Mouse (Mus musculus) stomach, embryonic 14.5 days (tissue): ENCODE results near the gene Ramac. TPM values are rescaled to one million over a fixed set of nuclear protein-coding genes. Genes with fewer than 3 reads are reported as not detected.

Source experiments
- ATAC-seq: fragments of 200-750 bp; cut with Nextera tagmentation; 2 replicates; pipeline ENCODE4 v1.8.0; 2017; ENCODE audit warnings: low read depth, moderate TSS enrichment; ENCODE audit not compliant: insufficient number of reproducible peaks, insufficient read depth, low FRiP score
- H3K27ac ChIP-seq: fragments of 300-500 bp; sonication (generic); 2 replicates; pipeline ENCODE4 v1.5.1; 2014; ENCODE audit warnings: mild to moderate bottlenecking, low read length, moderate library complexity, mixed read lengths
- H3K27me3 ChIP-seq: fragments of 300-500 bp; sonication (generic); 2 replicates; pipeline ENCODE4 v1.6.1; 2014; ENCODE audit warnings: low read length, control low read depth, mixed read lengths; ENCODE audit not compliant: control insufficient read depth, insufficient read depth
- H3K36me3 ChIP-seq: fragments of 300-500 bp; sonication (generic); 2 replicates; pipeline ENCODE4 v1.6.1; 2014; ENCODE audit warnings: mild to moderate bottlenecking, control low read depth, low read length, moderate library complexity, mixed read lengths; ENCODE audit not compliant: control insufficient read depth, insufficient read depth
- H3K4me1 ChIP-seq: fragments of 300-500 bp; sonication (generic); 2 replicates; pipeline ENCODE4 v1.6.1; 2014; ENCODE audit warnings: low read length, control low read depth, mixed read lengths; ENCODE audit not compliant: control insufficient read depth, insufficient read depth
- H3K4me2 ChIP-seq: fragments of 300-500 bp; sonication (generic); replicated peaks from 2 replicates; pipeline ENCODE4 v1.6.1; 2014; ENCODE audit warnings: low read depth, low read length, control low read depth
- H3K4me3 ChIP-seq: fragments of 300-500 bp; sonication (generic); 2 replicates; pipeline ENCODE4 v1.5.1; 2014; ENCODE audit warnings: low read depth, low read length, control low read depth
- H3K9ac ChIP-seq: fragments of 300-500 bp; sonication (generic); replicated peaks from 2 replicates; pipeline ENCODE4 v1.6.1; 2014; ENCODE audit warnings: low read depth, mild to moderate bottlenecking, control low read depth, low read length, moderate library complexity, mixed read lengths
- H3K9me3 ChIP-seq: fragments of 300-500 bp; sonication (generic); 2 replicates; pipeline ENCODE4 v1.6.1; 2016; ENCODE audit warnings: low read depth, low read length, control low read depth; ENCODE audit not compliant: control insufficient read depth
- WGBS: fragments of 180-500 bp; shearing (Covaris S2); extraction: QIAGEN DNeasy Blood & Tissue Kit; methylation state at CpG from one replicate; pipeline ENCODE4 v1.1.7; 2014; 5-methylcytosine and 5-hydroxymethylcytosine counted together
- polyA plus RNA-seq: library from polyadenylated mRNA; unstranded; fragments of >200 nt; fragmentation: Nextera tagmentation; extraction: Ambion mirVana; gene quantifications from 2 replicates; pipeline ENCODE4 v1.2.1, GENCODE M21; 2014

Gene Ramac
- polyA plus RNA-seq, 1 experiment from 2014 or later, result 131 TPM

- no peak overlapping the region for H3K4me2 ChIP-seq
- H3K9me3 ChIP-seq, result no peaks in the 10 kb centered on the region
- no peak overlapping the region for H3K27ac ChIP-seq
- H3K36me3 ChIP-seq, result no peaks in the 10 kb centered on the region
- no peaks in the 10 kb centered on the region for H3K4me1 ChIP-seq
- WGBS, result 82% methylated on average over 9 of the region's 9 CpGs
- ATAC-seq, result no peak
- no peak overlapping the region for H3K4me3 ChIP-seq
- H3K9ac ChIP-seq, result no peak overlapping the region
- no peaks in the 10 kb centered on the region for H3K27me3 ChIP-seq
Measured at GRCm38 (mm10) chr7:81729787-81730186, 32.9 kb upstream of the Ramac start.

GRCm38 (mm10) chr7:81731181-81731651, 31.5 kb upstream of the Ramac start:
- H3K36me3 ChIP-seq, result no peaks in the 10 kb centered on the region
- no peaks in the 10 kb centered on the region for H3K27me3 ChIP-seq
- WGBS, result 84% methylated on average over 6 of the region's 6 CpGs
- no peaks in the 10 kb centered on the region for H3K9me3 ChIP-seq
- H3K9ac ChIP-seq, result no peak overlapping the region
- no peak overlapping the region for H3K4me2 ChIP-seq
- no peak overlapping the region for H3K27ac ChIP-seq
- H3K4me1 ChIP-seq, result no peaks in the 10 kb centered on the region
- H3K4me3 ChIP-seq, result no peak overlapping the region
- ATAC-seq, result no peak

- no peak for ATAC-seq
- WGBS, result 82% methylated on average over 12 of the region's 12 CpGs
- H3K4me2 ChIP-seq, result no peak overlapping the region
- H3K4me3 ChIP-seq, result no peak overlapping the region
- no peaks in the 10 kb centered on the region for H3K4me1 ChIP-seq
- no peak overlapping the region for H3K27ac ChIP-seq
- no peaks in the 10 kb centered on the region for H3K9me3 ChIP-seq
- no peaks in the 10 kb centered on the region for H3K36me3 ChIP-seq
- no peak overlapping the region for H3K9ac ChIP-seq
- H3K27me3 ChIP-seq, result no peaks in the 10 kb centered on the region
Measured at GRCm38 (mm10) chr7:81732183-81733089, 30.3 kb upstream of the Ramac start.

GRCm38 (mm10) chr7:81735300-81736048, 27.3 kb upstream of the Ramac start:
- Histone ChIP-seq H3K4me1 (no peaks in the 10 kb centered on the region), H3K27ac (no peak overlapping the region), H3K4me2 (no peak overlapping the region), H3K9ac (no peak overlapping the region), H3K27me3 (no peaks in the 10 kb centered on the region), H3K36me3 (no peaks in the 10 kb centered on the region), H3K9me3 (no peaks in the 10 kb centered on the region), H3K4me3 (no peak overlapping the region)
- 56% methylated on average over 9 of the region's 9 CpGs for WGBS
- no peak for ATAC-seq

GRCm38 (mm10) chr7:81738720-81739385, 23.9 kb upstream of the Ramac start:
- Histone ChIP-seq H3K4me1 (no peaks in the 10 kb centered on the region), H3K4me3 (no peak overlapping the region), H3K27ac (no peak overlapping the region), H3K27me3 (no peaks in the 10 kb centered on the region), H3K9me3 (no peaks in the 10 kb centered on the region), H3K9ac (no peak overlapping the region), H3K4me2 (no peak overlapping the region), H3K36me3 (no peaks in the 10 kb centered on the region)
- ATAC-seq, result no peak
- WGBS, result 53% methylated on average over 8 of the region's 8 CpGs

- no peak for ATAC-seq
- Histone ChIP-seq H3K9ac (no peak overlapping the region), H3K4me2 (no peak overlapping the region), H3K27me3 (no peaks in the 10 kb centered on the region), H3K4me3 (no peak overlapping the region), H3K27ac (no peak overlapping the region), H3K4me1 (no peaks in the 10 kb centered on the region), H3K36me3 (no peaks in the 10 kb centered on the region), H3K9me3 (no peaks in the 10 kb centered on the region)
- WGBS, result 83% methylated on average over 7 of the region's 7 CpGs
Measured at GRCm38 (mm10) chr7:81740010-81740409, 22.7 kb upstream of the Ramac start.

- Histone ChIP-seq H3K4me1 (no peaks in the 10 kb centered on the region), H3K27ac (no peak overlapping the region), H3K4me3 (no peak overlapping the region), H3K9me3 (no peaks in the 10 kb centered on the region), H3K36me3 (no peaks in the 10 kb centered on the region), H3K4me2 (no peak overlapping the region), H3K9ac (no peak overlapping the region), H3K27me3 (no peaks in the 10 kb centered on the region)
- ATAC-seq, result no peak
- 71% methylated on average over 4 of the region's 4 CpGs for WGBS
Measured at GRCm38 (mm10) chr7:81744145-81744544, 18.6 kb upstream of the Ramac start.

- no peak for ATAC-seq
- no peak overlapping the region for H3K4me3 ChIP-seq
- H3K27ac ChIP-seq, result no peak overlapping the region
- no peaks in the 10 kb centered on the region for H3K4me1 ChIP-seq
- H3K4me2 ChIP-seq, result no peak overlapping the region
- WGBS, result 77% methylated on average over 3 of the region's 3 CpGs
- no peaks in the 10 kb centered on the region for H3K9me3 ChIP-seq
- no peaks in the 10 kb centered on the region for H3K27me3 ChIP-seq
- H3K9ac ChIP-seq, result no peak overlapping the region
- no peaks in the 10 kb centered on the region for H3K36me3 ChIP-seq
Measured at GRCm38 (mm10) chr7:81747956-81748355, 14.8 kb upstream of the Ramac start.
